Mouse (Mus musculus): Measurements from ENCODE around the gene Ubash3b.

Ubash3b gene

DNA sequence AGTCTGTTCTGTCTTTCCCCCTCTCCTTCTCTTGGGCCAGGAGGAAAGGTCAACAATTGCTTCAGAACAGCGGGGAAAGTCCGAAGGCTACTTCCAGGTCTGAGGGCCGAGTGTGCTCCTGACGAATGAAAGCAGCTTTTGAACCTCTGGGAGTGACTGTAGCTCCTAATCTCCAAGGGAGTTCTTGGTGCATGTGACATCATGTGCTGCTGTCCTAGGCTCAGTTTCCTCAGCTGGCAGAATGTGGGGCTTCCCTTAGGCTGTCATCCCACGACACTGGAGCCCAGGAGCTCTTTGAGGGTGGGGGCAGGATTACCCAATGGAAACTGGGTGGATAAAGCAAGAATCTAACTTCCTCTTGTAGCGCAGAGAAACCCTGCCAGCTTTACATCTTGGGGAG lies at the start of gene Ubash3b:
TSS of gene Ubash3b (minus strand) at position 285 of the 400 bp plus-strand sequence.
- no peak for DNase-seq (ENCODE audit: low spot score)

DNA sequence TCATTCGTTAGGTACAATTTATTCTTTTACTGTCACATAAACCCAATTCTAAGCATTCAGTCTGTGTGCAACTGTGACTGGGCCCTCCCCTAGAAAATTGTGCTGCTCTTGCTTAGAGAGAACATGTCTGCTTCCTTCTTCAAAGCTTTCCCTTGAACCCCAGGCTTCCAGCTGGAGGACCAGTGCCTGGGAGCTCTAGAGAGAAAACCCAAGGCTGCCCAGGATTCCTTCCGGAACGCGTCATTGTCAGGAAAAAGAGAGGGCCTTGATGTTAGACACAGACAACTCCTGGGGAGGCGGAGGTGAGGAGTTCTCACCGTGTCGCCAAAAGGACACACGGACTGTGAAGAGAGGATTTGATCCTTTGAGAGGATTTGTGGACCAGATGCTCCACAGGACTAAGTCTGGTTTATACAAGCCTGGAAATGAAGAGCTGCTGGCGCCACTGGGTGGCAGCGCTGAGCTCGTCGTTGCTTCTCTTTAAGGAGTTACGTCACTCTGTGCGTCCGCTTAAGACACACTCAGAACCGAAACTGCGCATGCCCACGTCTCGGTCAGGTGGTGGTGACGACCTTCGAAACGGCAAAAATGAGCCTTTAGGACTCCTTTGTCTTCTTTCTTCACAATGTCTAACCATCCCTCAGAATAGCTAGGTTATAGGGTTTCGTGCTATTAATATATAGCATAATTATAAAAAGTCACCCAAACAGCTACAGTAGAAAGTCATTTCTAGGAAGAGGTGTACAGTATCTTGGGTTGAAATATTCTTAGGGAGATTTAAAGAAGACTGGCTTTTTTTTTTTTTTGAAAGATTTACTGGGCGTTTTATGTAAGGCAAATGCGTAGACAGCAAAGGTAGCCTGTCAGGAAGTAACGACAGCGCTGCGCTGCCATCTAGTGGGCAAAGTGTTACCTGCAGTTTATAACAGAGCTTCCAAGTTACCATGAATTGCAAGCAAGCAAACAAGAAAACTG lies 45.9 kb upstream of the Ubash3b start:
- DNase-seq (ENCODE audit: low spot score): peak; percentile 92

DNA sequence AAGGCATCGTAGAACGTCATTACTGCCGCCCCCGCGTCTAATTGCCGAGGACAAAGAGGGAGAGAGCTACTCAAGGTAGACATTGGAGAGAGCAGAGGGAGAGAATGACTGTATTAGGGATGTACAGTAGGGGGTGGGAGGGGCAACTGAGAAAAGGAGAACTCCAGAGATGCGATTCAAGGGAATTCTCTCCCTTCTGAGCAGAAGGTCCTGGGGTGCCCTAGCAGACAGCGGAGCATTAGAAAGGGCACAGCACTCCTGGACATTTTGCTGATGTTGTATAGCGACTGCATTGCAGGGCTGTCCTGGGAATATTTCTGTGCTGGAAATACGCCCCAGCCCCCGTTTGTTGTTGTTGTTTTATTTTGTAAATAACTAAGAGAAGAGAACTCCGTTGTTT lies 45.2 kb upstream of the Ubash3b start:
- DNase-seq (ENCODE audit: low spot score): no peak

DNA sequence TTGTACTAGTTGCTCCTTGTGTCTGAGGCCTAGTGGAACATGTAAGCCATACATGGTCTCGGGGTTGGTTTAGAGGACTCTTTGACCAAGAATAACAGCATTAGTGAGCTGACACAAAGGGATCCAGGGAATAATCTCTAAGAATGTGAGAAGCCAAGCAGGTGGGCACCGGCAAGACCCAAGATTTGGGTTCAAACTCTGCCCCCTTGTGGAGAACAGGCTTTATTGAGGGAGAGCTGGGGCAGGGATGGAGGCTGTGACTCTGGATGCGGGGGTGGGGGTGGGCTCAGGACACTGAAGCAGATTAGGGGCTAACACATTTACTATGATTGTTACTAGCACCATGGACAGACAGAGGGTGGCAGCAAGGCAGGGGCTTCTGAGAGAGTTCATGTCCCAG lies 43.8 kb upstream of the Ubash3b start:
- DNase-seq (ENCODE audit: low spot score): no peak

DNA sequence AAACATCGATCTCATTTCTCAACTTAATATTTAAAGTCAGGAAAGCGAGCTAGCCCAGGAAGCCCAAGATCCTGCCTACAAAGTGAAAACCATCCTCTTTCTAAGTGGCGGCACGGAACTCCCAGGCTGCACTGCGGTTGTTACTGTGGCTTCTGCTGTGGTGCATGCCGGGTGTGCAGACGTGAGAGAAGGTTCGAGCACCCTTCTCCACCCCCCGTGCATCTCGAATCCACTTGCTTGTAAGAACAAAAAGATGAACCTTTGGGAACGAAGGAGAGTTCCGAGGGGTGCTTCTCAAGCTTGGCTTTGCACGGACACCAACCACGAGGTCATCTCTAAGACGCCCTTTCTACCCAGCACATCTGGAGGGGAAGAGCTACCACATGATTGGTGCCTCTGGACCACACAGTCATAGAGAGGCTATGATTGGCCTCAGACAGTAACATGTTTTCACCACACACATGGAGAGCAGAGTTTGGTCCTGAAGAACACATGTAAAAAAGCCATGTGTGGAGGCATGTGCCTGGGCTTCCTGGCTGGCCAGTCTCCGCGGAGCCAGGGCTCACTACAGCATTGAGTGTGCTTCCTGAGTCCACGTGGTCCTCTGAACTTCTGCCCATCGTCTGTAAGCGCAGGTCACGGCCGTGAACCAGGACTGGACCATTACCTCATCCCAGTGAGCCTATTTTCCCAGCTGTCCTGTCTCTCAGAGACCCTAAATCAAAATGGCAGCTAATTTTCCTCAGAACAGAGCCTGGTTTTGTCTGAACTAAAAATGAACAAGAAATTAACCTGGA lies 38.2 kb upstream of the Ubash3b start:
- DNase-seq (ENCODE audit: low spot score): no peak

GRCm38 (mm10) chr9:41198501-41199265 lies 37.2 kb upstream of the Ubash3b start:
- no peak for DNase-seq (ENCODE audit: low spot score)

GRCm38 (mm10) chr9:41195742-41196311 lies 34.3 kb upstream of the Ubash3b start:
- DNase-seq (ENCODE audit: low spot score): no peak

GRCm38 (mm10) chr9:41191651-41192210 lies 30.2 kb upstream of the Ubash3b start:
- no peak for DNase-seq (ENCODE audit: low spot score)

DNA sequence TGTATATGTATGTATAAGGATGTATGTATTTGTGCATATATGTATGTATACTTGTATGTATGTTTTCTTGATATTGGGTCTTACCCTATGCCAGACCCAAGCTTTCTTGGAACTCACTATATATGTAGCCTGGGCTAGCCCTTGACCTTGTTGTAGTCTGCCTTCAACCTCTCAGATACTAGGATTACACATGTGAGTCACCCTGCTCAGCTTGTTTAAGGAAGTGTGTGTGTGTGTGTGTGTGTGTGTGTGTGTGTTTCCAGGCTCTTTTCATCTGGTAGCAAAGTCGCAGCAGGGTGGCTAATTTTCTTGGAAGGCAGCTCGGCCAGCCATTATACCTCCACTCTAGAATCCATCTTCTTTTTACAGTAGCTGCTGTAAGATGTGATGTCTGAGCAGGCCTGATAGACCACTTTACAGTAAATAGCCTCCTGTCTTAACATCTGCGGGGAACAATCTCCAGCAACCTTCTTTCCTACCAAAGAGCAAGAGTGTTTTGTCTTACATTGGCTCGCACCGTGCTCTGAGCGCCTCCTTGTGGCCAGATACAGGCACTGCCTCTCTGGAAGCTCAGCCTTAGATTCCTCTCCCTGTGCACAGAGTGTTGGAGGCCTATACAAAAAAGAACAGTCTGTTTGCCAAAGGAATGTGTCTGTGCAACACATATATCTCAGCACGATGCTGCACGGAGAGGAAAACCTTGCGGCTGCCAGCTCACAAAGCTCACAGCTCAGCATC lies 29.4 kb upstream of the Ubash3b start:
- peak; percentile 67 for DNase-seq (ENCODE audit: low spot score)

DNA sequence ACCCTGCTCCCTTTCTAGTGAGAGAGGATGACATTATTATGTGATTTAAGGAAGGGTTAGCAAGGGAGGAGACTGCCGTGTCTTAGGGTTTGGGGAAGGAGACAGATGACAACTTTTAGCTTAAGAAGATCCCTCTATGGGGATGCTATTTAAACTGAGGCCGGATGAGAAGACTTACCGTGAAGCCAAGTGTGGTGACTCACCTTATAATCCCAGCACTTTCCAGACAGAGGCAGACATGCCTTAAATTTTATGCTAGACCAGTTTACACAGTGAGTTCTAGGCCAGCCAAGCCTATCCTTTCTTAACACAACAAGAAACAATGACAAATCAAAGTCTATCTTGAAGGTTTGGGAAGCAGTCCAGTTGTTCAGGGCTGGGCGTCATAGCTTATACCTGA lies 26.4 kb upstream of the Ubash3b start:
- DNase-seq (ENCODE audit: low spot score): no peak

- DNase-seq (ENCODE audit: low spot score): no peak
Observed at GRCm38 (mm10) chr9:41187498-41187897, 26.0 kb upstream of the Ubash3b start.

GRCm38 (mm10) chr9:41185331-41185730 lies 23.8 kb upstream of the Ubash3b start:
- no peak for DNase-seq (ENCODE audit: low spot score)

DNA sequence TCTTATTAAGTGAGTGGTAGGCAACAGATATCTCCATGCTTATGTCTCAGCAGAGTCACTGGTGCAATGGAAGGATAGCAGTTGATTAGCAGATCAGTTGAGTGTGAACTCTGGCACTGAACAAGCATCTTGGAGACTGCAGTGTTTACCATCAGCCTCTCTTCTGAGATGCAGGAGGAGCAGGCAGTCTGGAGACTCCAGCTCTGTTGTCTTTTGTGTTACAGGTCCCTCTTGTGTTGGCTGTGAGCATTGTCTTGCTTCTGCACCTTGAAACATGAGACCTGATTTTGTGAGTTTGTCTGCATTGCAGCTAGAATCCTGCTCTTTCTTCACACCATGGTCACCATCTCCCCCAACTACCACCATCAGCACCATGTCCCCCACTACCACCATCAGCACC lies 21.1 kb upstream of the Ubash3b start:
- DNase-seq (ENCODE audit: low spot score): peak; percentile 66

GRCm38 (mm10) chr9:41181803-41182202 lies 20.3 kb upstream of the Ubash3b start:
- DNase-seq (ENCODE audit: low spot score): peak; percentile 8

DNA sequence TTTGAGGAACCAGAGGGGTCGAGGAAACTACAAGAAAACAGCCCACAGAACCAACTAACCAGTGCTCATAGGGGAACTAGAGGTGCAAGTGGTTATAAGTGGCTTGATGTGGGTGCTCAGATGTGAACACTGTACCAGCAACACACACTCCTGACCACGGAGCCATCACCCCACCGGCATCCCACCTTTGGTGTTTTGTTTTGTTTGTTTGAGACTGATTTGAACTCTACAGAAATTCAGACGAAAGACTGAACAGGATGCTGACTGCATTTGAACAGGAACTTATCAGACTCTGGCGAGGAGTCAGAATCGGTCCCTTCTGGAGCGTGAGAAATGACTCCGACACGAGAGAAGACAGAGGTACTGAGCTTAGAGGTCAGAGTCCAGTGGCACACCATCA lies 19.9 kb upstream of the Ubash3b start:
- peak; percentile 80 for DNase-seq (ENCODE audit: low spot score)

DNA sequence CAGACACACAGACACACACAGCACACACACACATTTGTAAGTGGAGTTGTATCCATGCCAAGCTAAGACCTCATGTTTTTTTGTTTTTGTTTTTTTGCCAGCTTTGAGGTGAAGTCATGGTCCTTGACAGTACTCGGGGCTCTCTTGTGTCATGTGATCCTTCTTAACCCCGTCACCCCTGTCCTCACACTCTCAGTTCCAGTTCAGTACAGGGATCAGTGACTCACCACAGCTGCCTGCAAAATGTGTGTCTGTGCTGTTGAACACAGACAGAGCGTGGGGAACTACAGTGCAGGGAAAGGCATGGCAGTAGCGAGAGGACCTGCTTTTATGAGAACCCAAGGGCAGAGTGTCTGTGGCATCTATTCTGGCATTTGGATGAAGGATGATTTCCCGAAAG lies 17.6 kb upstream of the Ubash3b start:
- no peak for DNase-seq (ENCODE audit: low spot score)

DNA sequence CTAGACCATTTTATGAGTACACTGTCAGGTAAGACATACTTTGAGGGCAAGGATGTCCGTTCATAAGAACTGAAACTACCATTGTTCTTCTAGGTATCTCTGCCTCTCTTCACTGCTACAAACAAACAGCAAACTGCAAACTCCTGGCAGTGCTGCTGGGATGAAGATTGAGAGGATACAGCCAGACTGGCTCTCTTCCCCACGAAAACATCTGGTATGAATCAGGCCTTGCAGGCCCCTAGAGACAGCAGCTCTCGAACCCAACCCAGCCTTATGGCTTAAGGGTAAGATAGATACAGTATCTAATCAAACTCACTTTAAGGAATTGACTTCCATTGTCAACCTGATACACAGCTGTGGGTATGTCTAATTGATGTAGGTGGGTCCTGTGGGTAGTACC lies 11.7 kb upstream of the Ubash3b start:
- no peak for DNase-seq (ENCODE audit: low spot score)

- DNase-seq (ENCODE audit: low spot score): no peak
Observed at GRCm38 (mm10) chr9:41172426-41172825, 10.9 kb upstream of the Ubash3b start.

- DNase-seq (ENCODE audit: low spot score): no peak
Observed at GRCm38 (mm10) chr9:41170026-41170425, 8.5 kb upstream of the Ubash3b start.

DNA sequence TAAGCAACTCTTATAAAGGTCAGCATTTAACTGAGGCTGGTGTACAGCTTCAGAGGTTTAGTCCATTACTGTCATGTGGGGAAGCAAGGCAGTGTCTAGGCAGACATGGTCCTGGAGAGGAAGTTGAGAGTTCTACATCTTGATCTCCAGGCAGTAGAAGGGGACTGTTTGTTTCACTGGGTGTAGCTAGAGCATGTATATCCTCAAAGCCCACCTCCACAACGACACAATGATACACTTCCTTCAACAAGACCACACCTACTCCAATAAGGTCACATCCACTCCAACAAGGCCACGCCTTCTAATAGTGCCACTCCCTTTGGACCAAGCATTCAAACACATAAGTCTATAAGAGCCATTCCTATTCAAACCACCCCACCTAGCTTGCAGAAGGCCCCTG lies 7.2 kb upstream of the Ubash3b start:
- no peak for DNase-seq (ENCODE audit: low spot score)

GRCm38 (mm10) chr9:41168206-41168605 lies 6.7 kb upstream of the Ubash3b start:
- no peak for DNase-seq (ENCODE audit: low spot score)

Measured in T-cell, adult 2 months (primary cell).